ENCODE assay signal across 9 mouse cellular contexts in genomic region chr2:59407512-59407988, GRCm38 (mm10).
A peak's percentile ranks its signal among the peaks of the same experiment; 100 is the strongest.
DNase-seq lines count a peak whose midpoint lies in the region; ATAC-seq lines count a peak whose summit lies in the region.
"Had no signal": no experiment of that assay in that cellular context is flagged by ENCODE, and none has a peak within 500 bp of the region (broad histone marks: within the 10 kb centered on the region; RNA-seq: fewer than 3 reads in every experiment).

No protein-coding gene starts in this region.

- intact Hi-C loops in heart, postnatal 25 days (cut with DNase I), result no loop called here
- intact Hi-C loops in left cerebral cortex, postnatal 14 days (cut with DNase I), result no loop called here

- H3K9me3 ChIP-seq in embryonic facial prominence, embryonic 14.5 days (ENCODE audit: control insufficient read depth, low read length), result peaks cover 2% of the 10 kb centered on the region
- no peaks in the 10 kb centered on the region for H3K9me3 ChIP-seq in limb, embryonic 10.5 days (replicated peaks)

- no peak overlapping the region for H3K9ac ChIP-seq in embryonic facial prominence, embryonic 14.5 days (ENCODE audit: low read depth, low read length)

- H3K27me3 ChIP-seq in embryonic facial prominence, embryonic 14.5 days (replicated peaks; ENCODE audit: control insufficient read depth, insufficient read depth, low read length), result no peaks in the 10 kb centered on the region
- H3K27me3 ChIP-seq in limb, embryonic 10.5 days (ENCODE audit: low read depth, poor library complexity, severe bottlenecking), result no peaks in the 10 kb centered on the region

- peak; percentile 45 for DNase-seq in ovary, postnatal 36 days (ENCODE audit: low spot score)
- no peak for DNase-seq in ovary, postnatal 10 days (ENCODE audit: low spot score)
- DNase-seq in embryonic facial prominence, embryonic 14.5 days (ENCODE audit: low spot score), result no peak
- DNase-seq in heart, postnatal 25 days (ENCODE audit: low spot score), result peak; percentile 54
- peak; percentile 21 to 25 for DNase-seq in left cerebral cortex, postnatal 14 days (ENCODE audit: low spot score in 2 of 2)
- peak; percentile 64 to 69 for DNase-seq in right cerebral cortex, postnatal 10 days (ENCODE audit: low spot score in 2 of 2)
- no peak for DNase-seq in urinary bladder, adult 18-20 months (ENCODE audit: low spot score in 2 of 2)
- no peak for DNase-seq in limb, embryonic 10.5 days (ENCODE audit: low spot score)

- WGBS in embryonic facial prominence, embryonic 14.5 days, result 46% methylated on average over 13 of the region's 13 CpGs
- 90% methylated on average over 13 of the region's 13 CpGs for WGBS in limb, embryonic 10.5 days

- peak; percentile 41; the same call in 1 of the 2 replicates for ATAC-seq in embryonic facial prominence, embryonic 14.5 days (ENCODE audit: low read depth)

- no peaks in the 10 kb centered on the region for H3K4me1 ChIP-seq in embryonic facial prominence, embryonic 14.5 days (ENCODE audit: control insufficient read depth, insufficient read depth, low read length)
- H3K4me1 ChIP-seq in limb, embryonic 10.5 days, result no peaks in the 10 kb centered on the region

- no peak overlapping the region for H3K4me3 ChIP-seq in embryonic facial prominence, embryonic 14.5 days (ENCODE audit: low read depth, low read length)
- no peak overlapping the region for H3K4me3 ChIP-seq in limb, embryonic 10.5 days
- H3K4me3 ChIP-seq: erythroblast, embryonic 14.5 days had no signal

- H3K4me2 ChIP-seq in embryonic facial prominence, embryonic 14.5 days (ENCODE audit: low read depth, low read length), result no peak overlapping the region

- H3K36me3 ChIP-seq in embryonic facial prominence, embryonic 14.5 days (ENCODE audit: control insufficient read depth, insufficient read depth, low read length), result no peaks in the 10 kb centered on the region
- H3K36me3 ChIP-seq in limb, embryonic 10.5 days, result no peaks in the 10 kb centered on the region

- no peak overlapping the region; the same call in 1 of the 2 replicates for H3K27ac ChIP-seq in embryonic facial prominence, embryonic 14.5 days (replicated peaks; ENCODE audit: low read depth, low read length)
- no peak overlapping the region for H3K27ac ChIP-seq in limb, embryonic 10.5 days

Comparison
In these comparisons a context has a peak if more than half of its experiments do, and no peak if none do; other contexts are left out.
1. DNase-seq: peak in ovary, postnatal 36 days (single experiment), heart, postnatal 25 days (single experiment), left cerebral cortex, postnatal 14 days (2 of 2) and right cerebral cortex, postnatal 10 days (2 of 2); none in ovary, postnatal 10 days (single experiment), embryonic facial prominence, embryonic 14.5 days (single experiment), urinary bladder, adult 18-20 months (0 of 2) and limb, embryonic 10.5 days (single experiment).